Mouse (Mus musculus): ENCODE data around the gene Sema7a. TPM values are rescaled to one million over a fixed set of nuclear protein-coding genes. Genes with fewer than 3 reads are reported as not detected.

Sema7a gene
- polyA plus RNA-seq, 1 experiment: 7.2 TPM

- TF ChIP-seq FLI1 (IDR thresholded peaks at IDR 0.05; ENCODE audit: low read length) (no peak), GATA1 (IDR thresholded peaks at IDR 0.05; ENCODE audit: borderline replicate concordance, low read length) (no peak)
- Histone ChIP-seq H3K36me3 (replicated peaks; ENCODE audit: low read length) (peaks cover 48% of the 10 kb centered on the region), H3K4me3 (replicated peaks) (peak overlapping the region; percentile 50), H3K9me3 (no peaks in the 10 kb centered on the region), H3K27me3 (replicated peaks) (no peaks in the 10 kb centered on the region), H3K4me1 (peaks cover 45% of the 10 kb centered on the region)
Measured at GRCm38 (mm10) chr9:57912571-57912970, 27.3 kb upstream of the Sema7a start.

GRCm38 (mm10) chr9:57921491-57922060, 18.3 kb upstream of the Sema7a start:
- Histone ChIP-seq H3K9me3 (no peaks in the 10 kb centered on the region), H3K4me1 (peaks cover 44% of the 10 kb centered on the region), H3K27me3 (replicated peaks) (no peaks in the 10 kb centered on the region), H3K36me3 (replicated peaks; ENCODE audit: low read length) (peaks cover 96% of the 10 kb centered on the region), H3K4me3 (replicated peaks) (no peak overlapping the region)
- no peak for TF ChIP-seq GATA1 (IDR thresholded peaks at IDR 0.05; ENCODE audit: borderline replicate concordance, low read length)

- Histone ChIP-seq H3K9me3 (no peaks in the 10 kb centered on the region), H3K27me3 (replicated peaks) (no peaks in the 10 kb centered on the region), H3K4me3 (replicated peaks) (no peak overlapping the region), H3K4me1 (peaks cover 49% of the 10 kb centered on the region), H3K36me3 (replicated peaks; ENCODE audit: low read length) (peaks cover 99% of the 10 kb centered on the region)
- TF ChIP-seq FLI1 (IDR thresholded peaks at IDR 0.05; ENCODE audit: low read length): no peak
- TF ChIP-seq GATA1 (IDR thresholded peaks at IDR 0.05; ENCODE audit: borderline replicate concordance, low read length): no peak
Measured at GRCm38 (mm10) chr9:57922381-57922780, 17.5 kb upstream of the Sema7a start.

- Histone ChIP-seq H3K4me1 (peaks cover 49% of the 10 kb centered on the region), H3K4me3 (replicated peaks) (no peak overlapping the region), H3K36me3 (replicated peaks; ENCODE audit: low read length) (peaks cover 99% of the 10 kb centered on the region), H3K27me3 (replicated peaks) (no peaks in the 10 kb centered on the region), H3K9me3 (no peaks in the 10 kb centered on the region)
- no peak for TF ChIP-seq FLI1 (IDR thresholded peaks at IDR 0.05; ENCODE audit: low read length)
- no peak for TF ChIP-seq GATA1 (IDR thresholded peaks at IDR 0.05; ENCODE audit: borderline replicate concordance, low read length)
Measured at GRCm38 (mm10) chr9:57923046-57923445, 16.9 kb upstream of the Sema7a start.

- TF ChIP-seq FLI1 (IDR thresholded peaks at IDR 0.05; ENCODE audit: low read length) (no peak), GATA1 (IDR thresholded peaks at IDR 0.05; ENCODE audit: borderline replicate concordance, low read length) (no peak)
- Histone ChIP-seq H3K4me1 (peaks cover 94% of the 10 kb centered on the region), H3K9me3 (no peaks in the 10 kb centered on the region), H3K4me3 (replicated peaks) (peak overlapping the region; percentile 57), H3K27me3 (replicated peaks) (no peaks in the 10 kb centered on the region), H3K36me3 (replicated peaks; ENCODE audit: low read length) (peaks cover 56% of the 10 kb centered on the region)
Measured at GRCm38 (mm10) chr9:57931166-57931767, 8.6 kb upstream of the Sema7a start.

- Histone ChIP-seq H3K27me3 (replicated peaks) (no peaks in the 10 kb centered on the region), H3K36me3 (replicated peaks; ENCODE audit: low read length) (peaks cover 49% of the 10 kb centered on the region), H3K9me3 (no peaks in the 10 kb centered on the region), H3K4me3 (replicated peaks) (peak overlapping the region; percentile 21), H3K4me1 (peaks cover 91% of the 10 kb centered on the region)
- TF ChIP-seq FLI1 (IDR thresholded peaks at IDR 0.05; ENCODE audit: low read length) (no peak), GATA1 (IDR thresholded peaks at IDR 0.05; ENCODE audit: borderline replicate concordance, low read length) (no peak)
Measured at GRCm38 (mm10) chr9:57932253-57932652, 7.7 kb upstream of the Sema7a start.

GRCm38 (mm10) chr9:57932831-57933602, 6.9 kb upstream of the Sema7a start:
- TF ChIP-seq FLI1 (IDR thresholded peaks at IDR 0.05; ENCODE audit: low read length): no peak
- TF ChIP-seq GATA1 (IDR thresholded peaks at IDR 0.05; ENCODE audit: borderline replicate concordance, low read length): no peak
- peaks cover 44% of the 10 kb centered on the region for H3K36me3 ChIP-seq (replicated peaks; ENCODE audit: low read length)
- H3K4me1 ChIP-seq: peaks cover 91% of the 10 kb centered on the region
- no peaks in the 10 kb centered on the region for H3K9me3 ChIP-seq
- H3K27me3 ChIP-seq (replicated peaks): no peaks in the 10 kb centered on the region
- peak overlapping the region; percentile 75 for H3K4me3 ChIP-seq (replicated peaks)

DNA sequence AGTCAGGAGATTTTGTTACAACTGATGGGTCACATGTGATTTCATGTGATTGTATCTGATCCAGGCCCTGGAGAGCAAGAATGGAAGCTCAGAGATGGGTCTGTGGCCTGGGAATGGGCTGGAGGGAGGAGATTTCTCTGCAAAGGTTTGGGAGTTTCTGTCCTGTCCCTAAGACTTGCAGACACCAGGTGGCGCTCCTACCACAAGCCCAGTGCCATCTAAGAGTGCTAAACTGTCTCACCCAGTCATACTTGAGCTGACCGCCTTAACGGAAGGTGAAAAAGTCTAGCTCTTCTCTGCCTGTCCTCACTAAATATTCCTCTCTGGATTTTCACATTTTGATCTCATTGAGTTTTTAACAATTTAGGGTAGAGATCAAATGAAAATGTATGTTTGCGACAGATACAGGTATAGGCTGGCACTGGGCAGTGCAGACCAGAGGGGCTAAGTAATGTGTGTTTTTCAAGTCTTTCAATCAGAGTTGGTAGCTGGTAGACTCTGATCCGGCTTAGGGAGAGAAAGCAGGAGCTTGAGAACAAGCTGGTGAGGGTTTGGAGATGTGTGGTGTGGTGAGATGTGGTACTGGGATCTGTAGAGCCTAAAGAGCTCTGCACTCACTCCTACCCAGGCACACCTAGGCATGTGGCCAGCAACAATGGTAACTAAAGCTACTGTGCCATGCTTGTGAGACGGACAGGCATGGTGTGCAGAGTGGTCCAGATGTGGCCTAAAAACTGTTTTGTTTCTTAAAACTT, 4.1 kb upstream of the Sema7a start:
- H3K36me3 ChIP-seq (replicated peaks; ENCODE audit: low read length): peaks cover 19% of the 10 kb centered on the region
- peaks cover 3% of the 10 kb centered on the region for H3K27me3 ChIP-seq (replicated peaks)
- no peak overlapping the region for H3K4me3 ChIP-seq (replicated peaks)
- H3K9me3 ChIP-seq: no peaks in the 10 kb centered on the region
- TF ChIP-seq FLI1 (IDR thresholded peaks at IDR 0.05; ENCODE audit: low read length): no peak
- TF ChIP-seq GATA1 (IDR thresholded peaks at IDR 0.05; ENCODE audit: borderline replicate concordance, low read length): no peak
- peaks cover 91% of the 10 kb centered on the region for H3K4me1 ChIP-seq

- H3K4me1 ChIP-seq: peaks cover 91% of the 10 kb centered on the region
- H3K36me3 ChIP-seq (replicated peaks; ENCODE audit: low read length): peaks cover 15% of the 10 kb centered on the region
- peaks cover 16% of the 10 kb centered on the region for H3K27me3 ChIP-seq (replicated peaks)
- H3K4me3 ChIP-seq (replicated peaks): no peak overlapping the region
- TF ChIP-seq GATA1 (IDR thresholded peaks at IDR 0.05; ENCODE audit: borderline replicate concordance, low read length) (no peak), FLI1 (IDR thresholded peaks at IDR 0.05; ENCODE audit: low read length) (no peak)
- H3K9me3 ChIP-seq: no peaks in the 10 kb centered on the region
Measured at GRCm38 (mm10) chr9:57937171-57937570, 2.7 kb upstream of the Sema7a start.
